Mouse (Mus musculus) layer of hippocampus, adult 11-12 months (tissue): ENCODE results near the gene Lman1l.

Experiments used
- DNase-seq: peaks from one replicate; pipeline ENCODE4 v3.0.0; 2022; ENCODE audit warnings: low spot score

Gene Lman1l

GRCm38 (mm10) chr9:57577144-57577849, 43.3 kb downstream of the Lman1l start:
- DNase-seq, result no peak

GRCm38 (mm10) chr9:57575577-57575976, 45.0 kb downstream of the Lman1l start:
- no peak for DNase-seq

DNA sequence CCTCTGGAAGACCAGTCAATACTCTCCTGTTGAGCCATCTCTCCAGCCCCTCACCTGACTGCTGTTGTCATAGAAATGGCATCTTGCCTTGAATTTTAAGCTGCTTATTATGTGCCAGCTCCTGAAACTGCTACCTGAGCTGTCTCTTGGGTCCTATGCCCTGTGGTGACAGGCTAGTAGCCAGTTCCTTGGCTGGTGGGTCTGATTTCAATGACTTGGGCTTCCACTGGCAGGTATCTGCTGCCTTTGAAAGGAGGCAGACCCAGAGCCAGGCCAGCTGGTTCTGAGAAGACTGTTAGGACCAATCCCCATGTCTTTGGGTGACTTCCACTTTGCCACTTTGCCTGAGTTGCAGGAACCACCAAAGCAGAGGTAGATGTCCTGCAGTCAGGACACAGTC, 46.2 kb downstream of the Lman1l start:
- DNase-seq, result no peak

GRCm38 (mm10) chr9:57568500-57568899, 52.1 kb downstream of the Lman1l start:
- no peak for DNase-seq

GRCm38 (mm10) chr9:57566846-57567245, 53.7 kb downstream of the Lman1l start:
- DNase-seq, result no peak

DNA sequence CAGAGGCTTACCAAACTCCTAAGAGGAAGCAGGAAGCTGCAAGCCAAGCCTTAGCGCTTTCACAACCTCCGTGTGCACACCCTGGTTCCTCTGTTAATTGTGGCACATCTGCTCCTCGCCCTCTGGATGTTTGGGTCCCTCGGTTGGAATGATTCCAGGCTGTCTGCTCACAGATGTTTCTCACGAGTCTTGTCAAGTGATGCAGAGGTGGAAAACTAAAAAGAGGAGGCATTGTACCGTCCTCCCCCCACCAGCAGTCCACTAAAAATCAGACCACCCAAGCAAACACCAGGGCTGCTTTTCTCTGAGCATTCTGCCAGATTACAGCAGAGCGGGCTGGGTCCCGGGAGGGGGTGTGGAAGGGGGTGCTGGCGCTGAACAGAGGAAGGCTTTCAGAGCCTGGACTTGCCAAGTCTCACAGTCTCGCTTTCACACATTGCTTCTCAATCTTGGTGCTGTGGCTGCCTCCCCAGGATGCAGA, 54.8 kb downstream of the Lman1l start:
- peak; percentile 65 for DNase-seq

DNA sequence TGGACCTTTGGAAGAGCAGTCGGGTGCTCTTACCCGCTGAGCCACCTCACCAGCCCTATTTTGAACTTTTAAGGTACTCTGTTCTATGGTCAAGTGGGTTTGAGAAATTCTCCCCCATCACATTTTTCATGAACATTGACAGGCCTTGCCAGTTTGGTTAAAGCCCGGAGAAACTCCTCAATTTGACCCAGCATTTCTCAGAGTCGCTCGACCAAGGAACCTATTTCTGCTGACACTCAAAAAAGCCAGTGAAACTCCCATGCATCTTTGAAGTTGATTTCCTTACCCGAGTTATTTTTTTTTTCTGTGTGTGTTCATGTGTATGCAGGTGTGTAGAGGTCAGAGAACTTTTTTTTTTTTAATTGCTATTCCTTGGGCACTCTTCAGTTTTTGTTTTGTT, 56.0 kb downstream of the Lman1l start:
- no peak for DNase-seq

DNA sequence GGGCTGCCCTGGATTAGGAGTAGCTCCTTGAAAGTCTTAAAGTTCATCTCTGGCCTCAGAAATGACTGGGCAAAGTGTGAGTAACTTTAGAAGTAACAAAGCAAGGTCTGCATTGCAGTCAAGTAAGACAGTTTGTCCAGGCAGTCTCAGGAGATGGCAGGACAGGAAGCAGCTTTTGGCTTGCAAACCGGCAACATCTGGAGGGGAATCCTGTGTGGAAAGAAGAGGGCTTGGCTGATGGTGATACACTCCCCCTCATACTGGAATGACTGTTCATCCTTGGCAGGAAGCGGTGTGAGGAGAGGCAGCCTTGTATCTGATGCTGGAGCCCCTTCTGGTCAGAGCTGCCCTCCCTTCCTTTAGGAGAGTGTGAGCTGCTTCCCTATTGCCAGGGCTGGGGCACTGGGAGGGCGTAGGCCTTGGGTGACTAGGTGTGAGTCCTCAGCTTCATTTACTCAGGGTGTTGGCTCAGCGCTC, 57.6 kb downstream of the Lman1l start:
- DNase-seq, result no peak

GRCm38 (mm10) chr9:57561711-57562099, 58.9 kb downstream of the Lman1l start:
- DNase-seq, result no peak

DNA sequence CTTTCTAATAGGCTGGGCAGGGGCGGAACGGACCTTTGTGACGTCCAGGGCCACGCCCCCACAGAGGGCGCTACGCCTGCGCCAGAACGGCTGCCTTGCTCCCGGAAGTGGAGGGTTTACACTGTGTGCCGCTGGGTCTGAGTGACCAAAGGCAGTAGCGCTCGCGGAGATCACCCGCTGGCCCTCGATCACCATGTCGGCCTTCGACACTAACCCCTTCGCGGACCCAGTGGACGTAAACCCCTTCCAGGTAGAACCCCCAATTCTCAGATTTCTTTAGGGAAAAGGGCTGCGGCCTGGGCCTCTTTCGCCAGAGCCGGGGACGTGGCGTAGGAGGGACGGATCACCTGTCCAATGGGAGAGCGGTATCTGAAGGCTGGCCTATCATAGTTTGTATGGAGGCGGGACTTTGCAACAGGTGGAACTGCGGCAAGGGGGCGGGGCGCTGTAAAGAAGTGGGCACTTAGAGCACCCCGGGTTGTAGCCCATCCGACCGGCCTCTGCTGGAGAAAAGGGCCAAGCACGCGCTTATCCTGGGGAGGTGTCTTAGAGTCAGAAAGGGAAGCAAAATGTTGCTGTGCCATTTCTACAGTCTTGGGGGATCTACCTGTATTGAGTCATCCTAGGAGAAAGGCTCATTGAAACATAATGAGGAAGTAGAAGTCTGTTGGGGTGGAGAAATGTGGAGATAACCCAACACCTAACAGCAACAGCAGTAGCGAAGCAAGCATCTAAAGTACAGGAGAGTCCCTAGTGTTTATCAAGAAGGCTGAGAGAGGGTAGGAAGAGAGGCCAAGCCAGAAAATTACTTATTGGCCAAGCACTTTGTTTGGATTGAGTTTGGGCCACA, 59.5 kb downstream of the Lman1l start, which contains the start of gene Scamp2:
Gene Scamp2, plus strand, starts transcription at position 83 of the 850 bp plus-strand sequence.
- DNase-seq, result peak; percentile 95

DNA sequence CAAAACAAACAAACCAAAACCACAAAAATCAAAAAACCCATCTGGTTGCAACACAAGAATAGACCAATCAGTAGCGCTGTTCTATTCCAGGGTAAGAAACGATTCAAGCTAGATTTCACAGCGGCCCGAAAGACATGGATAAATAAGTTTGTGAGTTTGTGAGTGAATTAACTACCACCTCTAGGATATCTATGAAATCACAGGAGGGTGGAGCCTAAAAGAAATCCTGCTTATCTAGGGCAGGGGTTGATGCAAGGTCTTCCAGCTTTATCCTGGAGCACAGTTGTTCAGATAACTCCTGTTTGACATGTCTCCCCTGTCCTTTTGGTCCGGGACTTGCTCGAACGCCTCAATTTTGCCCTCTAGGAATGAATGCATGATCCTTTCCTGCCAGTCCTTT, 60.3 kb downstream of the Lman1l start:
- no peak for DNase-seq

DNA sequence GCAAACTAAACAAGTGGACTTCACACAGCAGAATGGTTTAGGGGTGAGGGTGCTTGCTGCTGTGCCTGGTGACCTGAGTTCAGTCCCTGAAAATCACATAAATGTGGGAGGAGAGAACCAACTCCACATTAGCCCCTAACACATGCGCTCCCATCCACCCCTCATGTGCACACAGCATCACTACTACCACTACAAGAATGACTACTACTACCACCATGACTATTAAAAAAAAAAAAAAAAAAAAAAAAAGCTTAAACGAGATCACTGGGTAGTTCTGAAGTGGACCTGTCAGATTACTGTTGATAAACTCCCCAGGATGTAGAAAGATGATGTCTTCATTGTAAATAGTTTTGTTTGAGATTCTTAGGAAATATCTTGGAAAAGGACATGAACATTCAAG, 61.0 kb downstream of the Lman1l start:
- DNase-seq, result no peak

- DNase-seq, result no peak
These were observed 61.9 kb downstream of the Lman1l start for GRCm38 (mm10) chr9:57558625-57559024.

DNA sequence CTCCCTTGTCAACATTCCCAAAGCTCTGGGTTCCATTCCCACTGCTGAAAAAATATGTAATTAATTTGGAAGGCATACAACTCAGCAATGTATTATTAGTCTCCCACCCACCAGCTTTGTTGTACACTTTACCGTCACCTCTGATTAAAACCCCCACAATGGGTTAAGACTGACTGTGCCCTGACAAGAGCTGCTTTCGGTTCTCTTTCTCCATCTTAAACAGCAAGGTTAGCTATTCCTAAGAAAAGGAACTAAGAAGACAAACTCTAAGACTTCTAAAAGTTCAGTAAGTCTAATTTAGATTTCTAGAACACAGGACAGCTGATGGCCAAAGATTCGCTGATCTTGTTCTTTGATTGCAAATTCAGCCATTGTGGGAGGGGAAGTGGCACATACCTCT, 63.4 kb downstream of the Lman1l start:
- DNase-seq, result no peak
